Mouse (Mus musculus) bone marrow, adult 2 months (tissue): ENCODE data around the gene Gramd1c.

Experiments used
- CTCF ChIP-seq: fragments of 200-500 bp; IDR thresholded peaks from 2 replicates; pipeline ENCODE4 v1.5.1; 2011; ENCODE audit warnings: low read length, control low read depth; ENCODE audit not compliant: control insufficient read depth, insufficient read depth
- POLR2A ChIP-seq: fragments of 200-500 bp; IDR thresholded peaks from 2 replicates; pipeline ENCODE4 v1.6.1; 2011; ENCODE audit warnings: low read depth, mild to moderate bottlenecking, control low read depth, low read length, borderline replicate concordance; ENCODE audit not compliant: control insufficient read depth

DNA sequence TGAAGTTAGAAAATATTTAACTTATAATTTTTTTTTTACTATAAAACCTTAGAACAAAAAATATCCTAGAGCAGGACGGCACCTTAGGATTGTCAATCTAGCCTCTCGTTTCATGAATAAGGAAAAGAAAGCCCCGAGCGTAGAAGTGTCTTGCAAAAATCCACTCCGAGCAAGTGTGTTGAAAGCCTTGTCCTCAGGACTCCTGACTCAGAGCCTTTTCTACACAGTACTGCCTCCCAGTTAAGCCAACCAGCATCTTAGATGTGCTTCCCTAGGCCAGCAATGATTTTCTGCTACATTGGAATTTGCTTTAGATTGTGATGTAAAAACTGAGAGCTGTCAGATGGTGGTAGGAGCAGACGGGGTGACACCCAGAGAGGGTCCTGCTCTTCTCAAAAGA, 130.1 kb downstream of the Gramd1c start:
- no peak for TF ChIP-seq POLR2A
- no peak for TF ChIP-seq CTCF
